Mouse (Mus musculus): ENCODE data around the gene Cstb. TPM values are rescaled to one million over a fixed set of nuclear protein-coding genes. Genes with fewer than 3 reads are reported as not detected.
A peak's percentile ranks its signal among the peaks of the same experiment; 100 is the strongest.

Cstb gene
- total and polyA plus RNA-seq, 3 experiments = 71.9 to 76.7 TPM; not detected in 1

DNA sequence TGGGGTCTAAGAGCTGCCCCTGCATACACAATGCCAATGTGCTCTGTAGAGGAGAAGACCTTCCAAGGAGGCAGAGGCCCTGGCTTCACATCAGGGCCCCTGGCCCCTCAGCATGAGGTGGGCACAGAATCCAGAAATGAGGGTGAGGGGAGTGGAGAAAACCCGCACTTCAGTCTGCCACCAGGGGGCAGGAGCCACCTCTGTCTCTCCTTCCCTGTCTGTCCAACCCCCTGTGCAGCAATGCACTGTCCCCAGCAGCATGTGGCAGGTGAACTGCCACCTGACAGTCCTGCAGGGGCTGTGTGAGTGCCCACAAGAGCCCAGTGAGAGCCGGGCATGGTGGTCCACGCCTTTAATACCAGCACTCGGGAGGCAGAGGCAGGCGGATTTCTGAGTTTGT is 14.1 kb downstream of the Cstb start:
- DNase-seq (ENCODE audit: low read depth, low spot score) = no peak
- no peak for TF ChIP-seq POLR2AphosphoS2 (IDR thresholded peaks at IDR 0.05; ENCODE audit: low read length)
- no peak for TF ChIP-seq EP300 (IDR thresholded peaks at IDR 0.05; ENCODE audit: low read depth in 1 of 2, low read length in 2 of 2)
- no peak for TF ChIP-seq GATA1 (IDR thresholded peaks at IDR 0.05; ENCODE audit: low read depth, low read length)
- no peak for TF ChIP-seq MEF2A (IDR thresholded peaks at IDR 0.05; ENCODE audit: extremely low read depth, insufficient replicate concordance, low read depth, low read length, poor library complexity, severe bottlenecking)
- TF ChIP-seq SMC3 (IDR thresholded peaks at IDR 0.05; ENCODE audit: low read depth, low read length) = peak; percentile 39
- no peak for TF ChIP-seq MAFK (IDR thresholded peaks at IDR 0.05; ENCODE audit: borderline replicate concordance, low read depth, low read length)
- no peak for TF ChIP-seq NELFE (IDR thresholded peaks at IDR 0.05; ENCODE audit: low read depth, low read length)
- no peak for TF ChIP-seq TBP (IDR thresholded peaks at IDR 0.05; ENCODE audit: low read depth, low read length)
- no peak for TF ChIP-seq E2F4 (IDR thresholded peaks at IDR 0.05; ENCODE audit: borderline replicate concordance, low read depth, low read length)
- no peak for TF ChIP-seq TCF12 (IDR thresholded peaks at IDR 0.05; ENCODE audit: low read depth, low read length)
- no peak for TF ChIP-seq MAX (IDR thresholded peaks at IDR 0.05; ENCODE audit: low read length)
- TF ChIP-seq RAD21 (IDR thresholded peaks at IDR 0.05; ENCODE audit: low read depth, low read length) = peak; percentile 41
- no peak for TF ChIP-seq POLR2AphosphoS5 (IDR thresholded peaks at IDR 0.05; ENCODE audit: borderline replicate concordance, low read depth, low read length)
- TF ChIP-seq ZC3H11A (IDR thresholded peaks at IDR 0.05; ENCODE audit: low read depth, low read length) = 0 out of 2 replicates have a peak, but pooled peaks have one; percentile 11
- TF ChIP-seq BHLHE40 (IDR thresholded peaks at IDR 0.05; ENCODE audit: borderline replicate concordance, low read depth, low read length) = no peak
- no peak for TF ChIP-seq KAT2A (conservative IDR thresholded peaks at IDR 0.05; ENCODE audit: low read depth, low read length)
- TF ChIP-seq CTCF (IDR thresholded peaks at IDR 0.05 in 2 of 3, conservative IDR thresholded peaks at IDR 0.05 in 1 of 3; ENCODE audit: control insufficient read depth in 1 of 3, insufficient read depth in 1 of 3, low read depth in 2 of 3, low read length in 3 of 3, poor library complexity in 1 of 3, severe bottlenecking in 1 of 3) = peak; percentile 45 to 68 (median 63)
- H3K4me3 ChIP-seq (ENCODE audit: control insufficient read depth in 1 of 2, insufficient read depth in 1 of 2, low read depth in 2 of 2, low read length in 2 of 2) = no peak overlapping the region
- no peaks in the 10 kb centered on the region for H3K27me3 ChIP-seq (ENCODE audit: control insufficient read depth in 1 of 2, insufficient read depth in 2 of 2, low read length in 2 of 2)
- no peak overlapping the region for H3K9ac ChIP-seq (ENCODE audit: control insufficient read depth, low read depth, low read length, poor library complexity, severe bottlenecking)
- peaks cover 0 to 3% of the 10 kb centered on the region in 2 experiments; a peak in 2 of 4 replicates for H3K36me3 ChIP-seq (ENCODE audit: control insufficient read depth in 1 of 2, insufficient read depth in 2 of 2, low read length in 2 of 2)
- no peaks in the 10 kb centered on the region for H3K79me2 ChIP-seq (ENCODE audit: control insufficient read depth, insufficient read depth, low read length, poor library complexity)
- no peaks in the 10 kb centered on the region for H3K9me3 ChIP-seq (replicated peaks; ENCODE audit: insufficient read depth, low read length)
- H3K4me1 ChIP-seq (ENCODE audit: control insufficient read depth in 1 of 2, insufficient read depth in 2 of 2, low read length in 2 of 2) = no peaks in the 10 kb centered on the region
- no peak overlapping the region for H3K27ac ChIP-seq (ENCODE audit: control insufficient read depth, low read depth, low read length)

DNA sequence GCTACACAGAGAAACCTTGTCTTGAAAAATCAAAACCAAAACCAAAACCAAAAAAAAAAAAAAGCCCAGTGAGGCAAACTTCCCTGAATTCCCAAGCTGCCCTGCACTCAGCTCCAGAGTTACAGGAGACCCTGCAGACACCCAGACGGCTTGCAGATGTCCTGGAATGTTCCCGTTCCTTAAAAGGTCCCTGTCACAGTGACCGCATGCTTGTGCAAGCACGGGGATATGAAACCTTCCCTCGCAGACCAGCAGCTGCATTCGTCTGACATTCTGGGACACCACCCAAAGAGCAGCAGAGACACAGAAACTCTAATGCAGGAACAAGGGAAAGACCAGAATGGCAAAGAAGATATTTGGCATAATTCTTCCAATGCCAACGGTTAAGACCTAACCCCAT is 14.5 kb downstream of the Cstb start:
- no peak for TF ChIP-seq ZKSCAN1 (IDR thresholded peaks at IDR 0.05; ENCODE audit: low read depth, low read length)
- TF ChIP-seq NRF1 (IDR thresholded peaks at IDR 0.05; ENCODE audit: insufficient read depth, low read depth, low read length, poor library complexity, severe bottlenecking) = no peak
- TF ChIP-seq NELFE (IDR thresholded peaks at IDR 0.05; ENCODE audit: low read depth, low read length) = no peak
- no peak for TF ChIP-seq ZC3H11A (IDR thresholded peaks at IDR 0.05; ENCODE audit: low read depth, low read length)
- TF ChIP-seq BHLHE40 (IDR thresholded peaks at IDR 0.05; ENCODE audit: borderline replicate concordance, low read depth, low read length) = no peak
- TF ChIP-seq MAZ (IDR thresholded peaks at IDR 0.05; ENCODE audit: low read depth, low read length) = no peak
- TF ChIP-seq ZNF384 (IDR thresholded peaks at IDR 0.05; ENCODE audit: low read depth, low read length) = no peak
- no peak for TF ChIP-seq MYC (IDR thresholded peaks at IDR 0.05; ENCODE audit: low read depth, low read length)
- no peak for TF ChIP-seq JUND (IDR thresholded peaks at IDR 0.05; ENCODE audit: low read depth, low read length)
- TF ChIP-seq TAL1 (IDR thresholded peaks at IDR 0.05; ENCODE audit: low read length) = no peak
- no peak for TF ChIP-seq RCOR1 (IDR thresholded peaks at IDR 0.05; ENCODE audit: low read depth, low read length)
- no peak for TF ChIP-seq KAT2A (conservative IDR thresholded peaks at IDR 0.05; ENCODE audit: low read depth, low read length)
- no peak for TF ChIP-seq USF1 (IDR thresholded peaks at IDR 0.05; ENCODE audit: low read depth, low read length)
- no peak for TF ChIP-seq MAX (IDR thresholded peaks at IDR 0.05; ENCODE audit: low read length)
- no peak for TF ChIP-seq CHD1 (IDR thresholded peaks at IDR 0.05; ENCODE audit: low read depth, low read length)
- no peak for TF ChIP-seq MAFK (IDR thresholded peaks at IDR 0.05; ENCODE audit: borderline replicate concordance, low read depth, low read length)
- no peak for TF ChIP-seq UBTF (IDR thresholded peaks at IDR 0.05; ENCODE audit: borderline replicate concordance, insufficient read depth, low read depth, low read length)
- no peak for TF ChIP-seq ETS1 (IDR thresholded peaks at IDR 0.05; ENCODE audit: low read depth, low read length)
- no peaks in the 10 kb centered on the region for H3K9me3 ChIP-seq (replicated peaks; ENCODE audit: insufficient read depth, low read length)
- H3K27me3 ChIP-seq (ENCODE audit: control insufficient read depth in 1 of 2, insufficient read depth in 2 of 2, low read length in 2 of 2) = no peaks in the 10 kb centered on the region
- no peaks in the 10 kb centered on the region for H3K4me1 ChIP-seq (ENCODE audit: control insufficient read depth in 1 of 2, insufficient read depth in 2 of 2, low read length in 2 of 2)
- H3K9ac ChIP-seq (ENCODE audit: control insufficient read depth, low read depth, low read length, poor library complexity, severe bottlenecking) = no peak overlapping the region
- DNase-seq (ENCODE audit: low read depth, low spot score) = no peak
- no peak overlapping the region for H3K27ac ChIP-seq (ENCODE audit: control insufficient read depth, low read depth, low read length)
- H3K4me3 ChIP-seq (ENCODE audit: control insufficient read depth in 1 of 2, insufficient read depth in 1 of 2, low read depth in 2 of 2, low read length in 2 of 2) = no peak overlapping the region
- H3K36me3 ChIP-seq (ENCODE audit: control insufficient read depth in 1 of 2, insufficient read depth in 2 of 2, low read length in 2 of 2) = peaks cover 0 to 3% of the 10 kb centered on the region in 2 experiments; a peak in 2 of 4 replicates
- H3K79me2 ChIP-seq (ENCODE audit: control insufficient read depth, insufficient read depth, low read length, poor library complexity) = no peaks in the 10 kb centered on the region
